Mouse (Mus musculus): ENCODE results near the gene Gm7982. TPM values are rescaled to one million over a fixed set of nuclear protein-coding genes. Genes with fewer than 3 reads are reported as not detected.
"Not testable (repeated sequence)": the region's sequence is repeated elsewhere in the genome, so short reads cannot be mapped to it uniquely, and the experiment has no call there.

Gm7982 gene
- not detected in 2 replicates for polyA plus RNA-seq (2012; rRNA removed)

DNA sequence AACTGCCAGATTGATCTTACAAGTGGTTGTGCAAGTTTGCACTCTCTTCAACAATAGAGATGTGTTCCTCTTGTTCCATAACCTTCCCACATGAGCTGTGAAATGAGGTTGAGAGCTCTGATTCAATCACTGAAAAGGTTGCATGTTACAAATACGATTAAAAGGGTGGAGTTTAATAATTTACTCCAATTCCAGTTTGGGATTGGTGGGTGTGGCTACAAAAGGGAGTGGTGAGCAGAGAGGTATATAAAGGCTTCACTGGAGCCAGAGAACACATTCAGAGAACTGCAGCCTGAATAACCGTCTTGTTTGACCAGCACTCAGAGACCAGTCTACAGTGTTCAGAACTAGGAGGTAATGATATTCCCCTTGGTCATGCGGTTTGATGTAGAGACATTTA lies at the start of gene Gm7982:
Gene Gm7982 (plus strand): TSS at position 301 of the 400 bp plus-strand sequence.
- not testable (repeated sequence) for DNase-seq (ENCODE audit: low read depth, low spot score)
- WGBS: no CpG with 5 or more reads among the region's 3 CpGs

DNA sequence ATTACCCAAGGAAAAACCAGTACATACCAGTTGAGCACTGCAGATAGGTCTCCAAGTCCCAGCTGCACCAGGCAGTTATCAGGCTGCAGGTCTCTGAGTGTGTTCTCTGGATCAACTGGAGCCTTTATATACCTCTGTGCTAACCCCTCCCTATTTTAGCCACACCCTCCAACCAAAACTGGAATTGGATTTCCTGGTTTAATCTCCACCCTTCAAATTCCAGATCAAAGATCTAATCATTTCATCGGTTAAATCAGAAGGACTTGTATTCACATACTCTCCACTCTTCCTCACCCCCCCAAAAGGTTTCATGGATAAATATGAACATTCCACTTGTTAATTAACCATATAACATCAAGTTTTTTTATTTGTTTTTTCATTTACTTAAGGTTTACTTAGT lies 5.7 kb upstream of the Gm7982 start, which contains the start of gene Gm7978:
Gene Gm7978 (minus strand): TSS at position 101 of the 400 bp plus-strand sequence.
- not testable (repeated sequence) for DNase-seq (ENCODE audit: low read depth, low spot score)
- WGBS: no CpG with 5 or more reads among the region's 1 CpGs

DNA sequence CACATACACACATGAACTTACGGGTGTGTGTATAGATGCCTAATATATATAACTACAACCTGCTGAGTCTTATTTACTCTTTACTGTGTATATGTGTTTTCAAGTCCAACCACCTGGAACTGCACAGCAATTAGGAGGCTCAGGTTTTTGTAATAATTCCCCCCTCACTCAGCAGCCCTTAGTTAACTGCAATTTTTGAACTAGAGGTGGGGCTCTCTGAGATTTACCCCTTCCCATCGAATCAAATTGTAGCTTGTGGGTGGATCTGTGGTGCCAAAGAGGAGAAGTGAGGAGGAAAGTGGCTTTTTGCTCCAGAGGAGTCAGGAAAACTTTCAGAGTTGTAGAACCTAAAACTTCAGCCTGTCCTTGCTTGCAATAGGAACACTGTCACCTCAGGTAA lies 33.9 kb downstream of the Gm7982 start, which contains the start of gene E330014E10Rik:
Gene E330014E10Rik (plus strand): TSS at position 301 of the 400 bp plus-strand sequence.
- DNase-seq (ENCODE audit: low read depth, low spot score): not testable (repeated sequence)
- WGBS: no CpG with 5 or more reads among the region's 2 CpGs

Other genes with a start within 250 kb of the Gm7982 start
- not detected in 2 replicates for gene Gm3286, start 231.3 kb upstream of the Gm7982 start, polyA plus RNA-seq (2012; rRNA removed)
- not detected in 2 replicates for gene Gm7971, start 147.1 kb upstream of the Gm7982 start, polyA plus RNA-seq (2012; rRNA removed)
- not detected in 2 replicates for gene Gm7978, start 5.8 kb upstream of the Gm7982 start, polyA plus RNA-seq (2012; rRNA removed)
- not detected in 2 replicates for gene E330014E10Rik, start 34.0 kb downstream of the Gm7982 start, polyA plus RNA-seq (2012; rRNA removed)
- 3.9 and 7.1 TPM in 2 replicates for gene Cxcl13, start 214.9 kb downstream of the Gm7982 start, polyA plus RNA-seq (2012; rRNA removed)